Mouse (Mus musculus): ENCODE data around the gene Mettl26. TPM values are rescaled to one million over a fixed set of nuclear protein-coding genes. Genes with fewer than 3 reads are reported as not detected.

Gene Mettl26
- total RNA-seq, 1 experiment from 2014 or later: 15.9 TPM

DNA sequence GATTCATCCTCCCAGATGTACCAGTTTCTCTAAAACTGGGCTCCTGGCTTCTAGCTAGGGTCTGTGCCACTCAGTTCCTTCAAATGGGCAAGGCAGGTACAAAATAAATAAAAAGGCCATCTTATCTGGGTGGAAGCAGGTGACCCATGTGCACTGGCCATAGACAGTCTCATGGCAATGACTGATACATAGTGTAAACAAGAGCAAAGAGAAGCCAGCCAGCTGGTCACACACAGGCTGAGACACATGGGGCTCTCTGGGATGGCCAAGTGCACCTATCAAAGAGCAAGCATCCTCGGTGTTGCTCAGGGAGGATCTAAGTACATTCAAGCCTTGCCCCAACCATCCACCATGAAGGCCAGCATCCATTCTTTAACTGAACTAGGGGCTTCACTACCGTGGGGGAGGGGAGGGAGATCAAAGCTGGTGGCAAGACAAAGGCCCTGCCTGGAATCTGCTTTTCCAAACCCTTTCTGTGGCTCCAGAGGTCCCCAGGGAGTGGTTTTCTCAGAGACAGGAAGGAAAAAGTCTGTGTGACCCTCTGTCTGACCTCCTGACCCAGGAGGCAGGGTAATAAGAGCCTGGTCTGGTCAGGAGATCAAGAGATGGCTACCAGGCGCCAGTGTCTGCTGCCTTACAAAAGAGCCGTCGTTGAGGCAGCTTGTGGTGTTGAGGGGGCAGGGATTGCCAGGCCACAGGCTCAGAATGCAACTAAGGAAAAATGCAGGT is 6.2 kb downstream of the Mettl26 start:
- no peak for ATAC-seq (replicated peaks; ENCODE audit: low read depth, poor library complexity, severe bottlenecking)

DNA sequence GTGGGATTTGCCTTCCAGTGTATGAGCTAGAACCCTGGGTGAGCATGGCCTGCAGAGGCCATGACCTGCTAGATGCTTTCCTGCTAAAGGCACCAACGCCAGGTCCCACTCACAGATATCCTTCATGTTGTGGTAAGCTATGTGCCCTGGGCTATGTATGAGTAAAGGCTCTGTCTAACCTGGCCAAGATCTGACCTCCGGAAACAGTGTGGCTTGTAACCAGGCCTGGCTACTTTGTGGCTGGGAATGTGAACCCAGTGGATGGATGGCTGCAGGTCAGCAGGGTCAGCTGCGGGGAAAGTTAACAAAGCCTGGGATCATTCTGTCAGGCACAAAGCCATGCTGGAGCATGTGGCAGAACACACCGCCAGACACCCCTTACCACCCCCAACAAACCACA is 6.8 kb downstream of the Mettl26 start:
- ATAC-seq (replicated peaks; ENCODE audit: low read depth, poor library complexity, severe bottlenecking): no peak

DNA sequence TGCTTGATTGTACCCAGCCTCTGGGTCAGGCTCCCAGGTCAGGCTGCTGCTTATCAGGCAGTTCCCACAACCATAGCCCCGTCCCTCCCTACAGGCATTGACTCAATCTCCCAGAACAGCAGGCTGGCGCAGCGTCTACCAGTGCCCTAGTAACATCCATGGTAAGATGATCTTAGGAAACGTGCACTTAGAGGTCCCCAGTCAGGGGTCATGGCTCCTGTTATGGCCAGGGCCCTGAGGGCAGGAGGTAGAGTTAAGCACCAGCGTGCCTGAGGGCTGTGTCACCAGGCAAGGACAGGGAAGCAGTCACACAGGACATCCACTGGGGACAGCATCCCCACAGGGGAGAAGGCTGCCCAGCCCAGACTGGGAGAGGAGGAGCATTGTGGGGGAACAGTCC is 7.4 kb downstream of the Mettl26 start:
- ATAC-seq (replicated peaks; ENCODE audit: low read depth, poor library complexity, severe bottlenecking): no peak

DNA sequence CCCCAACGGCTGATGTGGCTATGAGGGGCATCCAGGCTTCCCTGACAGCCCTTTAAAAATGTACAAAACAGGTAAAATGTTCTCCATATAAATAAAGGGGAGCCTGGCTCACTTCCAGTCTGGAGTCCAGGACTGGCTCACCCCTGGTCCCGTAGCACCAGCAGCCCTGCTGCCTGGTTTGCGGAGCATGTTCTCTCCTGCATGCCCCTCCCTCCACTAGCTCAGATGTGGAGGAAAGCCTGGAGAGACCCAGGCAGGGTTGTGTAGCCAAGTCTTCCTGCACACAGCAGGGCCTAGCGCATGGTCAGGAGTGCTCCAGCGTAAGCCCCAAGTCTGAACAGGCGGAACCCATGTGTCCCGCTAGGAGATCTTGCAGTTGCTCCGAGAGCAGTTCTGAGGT is 8.4 kb downstream of the Mettl26 start:
- ATAC-seq (replicated peaks; ENCODE audit: low read depth, poor library complexity, severe bottlenecking): no peak

DNA sequence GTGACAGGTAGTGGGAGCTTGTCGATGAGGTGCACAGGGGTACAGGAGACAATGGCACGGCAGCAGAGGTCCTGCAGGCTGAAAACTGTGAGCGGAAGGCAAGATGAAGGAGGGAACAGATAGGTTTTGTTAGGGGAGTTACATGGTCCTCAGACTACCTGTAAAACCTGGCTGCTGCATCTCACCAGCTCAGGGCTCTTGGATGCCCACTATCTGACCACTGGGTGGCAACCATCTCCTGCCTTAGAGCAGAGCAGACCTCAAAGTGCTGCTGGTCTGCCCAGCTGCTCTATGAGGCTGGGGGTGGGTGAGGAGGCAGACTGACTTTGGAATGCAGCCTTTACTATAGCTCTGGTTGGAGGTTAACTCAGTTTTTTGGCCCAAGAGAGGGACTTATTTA is 8.9 kb downstream of the Mettl26 start:
- no peak for ATAC-seq (replicated peaks; ENCODE audit: low read depth, poor library complexity, severe bottlenecking)

DNA sequence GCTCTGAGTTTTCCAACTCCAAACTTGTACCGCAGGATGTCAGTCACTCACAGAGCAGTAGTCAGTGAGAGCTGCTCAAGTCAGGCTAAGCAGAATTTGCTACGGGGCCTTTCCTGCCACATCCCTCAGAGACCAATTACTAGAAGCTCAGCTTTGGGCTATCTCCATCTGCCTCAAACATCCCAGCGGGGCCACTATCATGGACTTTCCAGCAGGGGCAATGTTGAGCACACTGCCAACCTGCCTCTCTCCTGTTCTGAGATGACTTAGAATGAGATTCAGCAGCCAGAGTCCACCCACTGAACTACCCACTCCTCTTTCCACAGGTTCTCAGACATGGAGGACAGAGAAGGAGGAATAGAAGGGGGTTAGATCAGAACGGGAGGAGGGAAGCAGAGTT is 10.8 kb downstream of the Mettl26 start:
- peak; percentile 84 for ATAC-seq (replicated peaks; ENCODE audit: low read depth, poor library complexity, severe bottlenecking)

DNA sequence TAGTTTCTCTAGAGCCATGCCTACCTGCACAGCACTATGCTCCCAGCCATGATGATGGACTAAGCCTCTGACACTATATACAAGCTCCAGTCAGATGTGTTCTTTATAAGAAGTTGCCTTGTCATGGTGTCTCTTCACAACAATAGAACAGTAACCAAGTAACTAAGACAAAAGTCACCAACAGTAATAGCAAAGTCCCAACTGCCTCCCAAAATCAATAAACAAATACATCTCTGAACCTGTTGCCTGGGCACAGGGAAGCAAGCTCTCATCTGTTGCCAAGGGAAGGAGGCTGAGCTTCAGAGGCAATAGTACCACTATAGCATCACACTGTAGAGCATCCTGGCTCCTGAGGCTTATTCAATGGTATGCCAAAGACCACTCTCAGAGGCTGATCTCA is 11.9 kb downstream of the Mettl26 start:
- ATAC-seq (replicated peaks; ENCODE audit: low read depth, poor library complexity, severe bottlenecking): no peak

DNA sequence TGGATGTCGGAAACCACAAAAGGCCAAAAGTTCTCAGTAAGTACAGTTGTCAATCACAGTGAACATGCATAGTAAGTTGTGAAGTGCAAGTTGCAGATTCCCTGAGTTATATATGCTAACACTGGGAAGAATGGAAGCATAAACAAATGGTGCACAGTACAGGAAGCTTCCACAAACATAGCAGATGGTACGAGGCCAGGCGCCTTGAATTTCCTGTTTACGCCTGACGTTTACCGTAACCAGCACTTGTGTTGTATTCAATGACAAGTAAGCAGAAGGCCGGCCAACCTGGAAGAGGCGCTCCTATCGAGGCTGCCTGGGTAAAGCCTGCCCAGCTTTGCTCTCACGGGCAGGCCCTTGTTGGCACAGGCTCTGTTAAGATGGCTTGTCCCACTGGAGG is 12.6 kb downstream of the Mettl26 start:
- ATAC-seq (replicated peaks; ENCODE audit: low read depth, poor library complexity, severe bottlenecking): no peak

DNA sequence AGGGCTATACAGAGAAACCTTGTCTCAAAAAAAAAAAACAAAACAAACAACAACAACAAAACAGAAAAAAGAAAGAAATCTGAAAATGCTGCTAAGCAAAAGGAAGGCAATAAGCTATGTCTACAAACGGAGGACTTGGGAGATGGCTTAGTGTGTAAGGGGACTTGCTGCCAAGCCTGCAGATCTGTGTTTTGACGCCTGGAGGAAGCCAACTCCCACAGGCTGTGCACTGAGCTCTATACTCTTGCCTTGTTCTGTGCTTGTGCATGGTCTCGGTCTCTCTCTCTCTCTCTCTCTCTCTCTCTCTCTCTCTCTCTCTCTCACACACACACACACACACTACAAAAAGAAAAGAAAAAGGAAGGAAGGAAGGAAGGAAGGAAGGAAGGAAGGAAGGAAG is 14.0 kb downstream of the Mettl26 start:
- no peak for ATAC-seq (replicated peaks; ENCODE audit: low read depth, poor library complexity, severe bottlenecking)

DNA sequence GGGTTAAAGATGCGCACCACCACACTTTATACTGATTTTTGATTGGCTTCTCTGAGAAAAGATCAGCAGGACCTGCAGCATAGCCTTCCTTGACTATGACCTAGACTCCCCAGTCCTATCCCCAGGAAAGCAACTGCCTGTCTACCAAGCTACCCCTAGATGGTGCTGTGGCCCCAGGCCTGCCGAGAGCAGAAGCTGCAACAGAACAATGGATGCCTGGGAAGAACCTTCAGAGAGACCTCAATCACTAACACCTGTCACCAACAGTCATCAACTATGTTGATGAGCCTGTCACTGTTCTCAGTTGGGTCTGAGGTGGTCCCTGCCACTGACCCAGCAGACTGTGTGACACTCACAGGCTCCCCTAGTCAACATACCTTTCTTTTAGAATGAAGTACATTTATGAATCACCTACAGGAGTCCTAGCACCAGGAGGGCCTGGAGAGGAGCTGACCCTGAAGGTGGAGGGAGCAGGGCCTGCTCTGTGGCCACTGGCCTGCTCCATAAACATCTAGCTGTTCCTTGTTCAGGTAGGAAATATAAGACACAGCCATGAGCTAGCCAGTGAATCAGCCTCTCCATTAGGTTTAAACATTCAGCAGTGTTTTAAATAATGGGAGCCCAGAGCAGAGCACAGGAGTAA is 19.2 kb downstream of the Mettl26 start:
- ATAC-seq (replicated peaks; ENCODE audit: low read depth, poor library complexity, severe bottlenecking): peak; percentile 95

DNA sequence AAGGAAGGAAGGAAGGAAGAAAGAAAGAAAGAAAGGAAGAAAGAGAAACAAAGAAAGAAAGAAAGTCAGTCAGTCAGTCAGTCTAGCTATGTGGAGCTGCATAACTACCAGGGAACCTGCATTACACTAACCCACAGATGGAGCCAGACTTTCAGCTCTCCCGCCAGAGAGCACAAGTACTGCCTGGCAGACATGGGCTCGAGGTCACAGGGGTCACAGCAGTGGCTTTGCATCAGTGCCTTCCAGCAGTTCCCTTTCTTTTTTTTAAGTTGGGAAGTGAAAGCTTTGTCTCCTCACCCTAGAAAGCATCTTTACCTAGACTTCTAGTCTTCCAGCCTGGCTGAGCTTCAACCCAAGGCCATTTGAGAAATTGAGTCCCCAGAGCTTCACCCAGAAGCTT is 20.5 kb downstream of the Mettl26 start:
- ATAC-seq (replicated peaks; ENCODE audit: low read depth, poor library complexity, severe bottlenecking): no peak

DNA sequence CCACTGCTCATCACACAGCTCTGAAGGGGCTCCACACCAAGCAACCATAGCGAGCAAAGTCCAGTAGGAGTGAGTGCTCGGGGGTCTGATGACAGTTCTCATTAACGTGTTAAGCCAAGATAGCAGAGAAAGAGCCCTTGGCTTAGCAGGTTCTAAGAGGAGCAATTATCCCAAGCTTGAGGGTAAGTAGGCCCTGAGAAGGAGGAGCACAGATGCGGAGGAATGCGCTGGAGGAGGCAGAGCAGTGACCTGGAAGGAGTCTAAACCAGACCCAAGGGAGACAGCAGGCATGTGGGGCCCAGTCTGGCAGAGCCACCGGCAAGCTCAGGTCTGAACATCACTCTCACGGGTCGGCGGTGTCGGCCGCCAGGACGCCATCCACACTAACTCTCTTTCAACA is 21.0 kb downstream of the Mettl26 start:
- no peak for ATAC-seq (replicated peaks; ENCODE audit: low read depth, poor library complexity, severe bottlenecking)

DNA sequence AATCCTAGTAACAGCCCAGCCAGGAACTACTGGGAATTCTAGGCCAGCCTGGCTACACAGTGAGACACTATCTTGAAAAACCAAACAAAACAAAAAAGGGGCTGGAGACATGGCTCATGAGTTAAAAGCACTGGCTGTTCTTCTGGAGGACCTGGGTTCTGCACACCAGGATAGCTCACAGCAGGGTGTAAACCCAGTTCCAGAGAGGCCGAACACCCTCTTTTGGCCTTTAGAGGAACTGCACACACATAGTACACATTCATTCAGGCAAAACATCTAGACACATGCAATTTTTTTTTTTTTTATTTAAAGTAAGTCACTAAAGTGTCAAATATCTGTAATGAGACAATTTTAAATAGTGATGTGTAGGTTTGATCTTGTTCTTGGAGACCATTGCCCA is 25.3 kb downstream of the Mettl26 start:
- ATAC-seq (replicated peaks; ENCODE audit: low read depth, poor library complexity, severe bottlenecking): no peak

DNA sequence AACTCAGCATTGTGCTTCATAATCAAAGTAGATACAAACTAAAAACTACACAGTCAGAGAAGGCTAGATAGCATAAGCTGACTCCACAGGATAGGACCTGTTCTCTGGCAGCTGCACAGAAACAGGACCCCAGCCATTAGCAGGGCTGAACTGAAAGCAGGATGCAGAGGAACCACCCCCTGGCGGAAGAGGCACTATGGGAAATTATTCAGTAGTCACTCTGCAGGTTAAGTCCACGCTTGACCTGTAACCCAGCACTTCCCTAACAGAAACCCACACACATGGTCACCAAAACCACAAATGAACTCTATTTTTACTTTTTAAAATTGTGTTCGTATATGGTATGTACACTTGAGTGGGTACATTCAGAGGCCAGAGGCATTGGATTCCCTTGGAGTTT is 28.2 kb downstream of the Mettl26 start:
- ATAC-seq (replicated peaks; ENCODE audit: low read depth, poor library complexity, severe bottlenecking): no peak

DNA sequence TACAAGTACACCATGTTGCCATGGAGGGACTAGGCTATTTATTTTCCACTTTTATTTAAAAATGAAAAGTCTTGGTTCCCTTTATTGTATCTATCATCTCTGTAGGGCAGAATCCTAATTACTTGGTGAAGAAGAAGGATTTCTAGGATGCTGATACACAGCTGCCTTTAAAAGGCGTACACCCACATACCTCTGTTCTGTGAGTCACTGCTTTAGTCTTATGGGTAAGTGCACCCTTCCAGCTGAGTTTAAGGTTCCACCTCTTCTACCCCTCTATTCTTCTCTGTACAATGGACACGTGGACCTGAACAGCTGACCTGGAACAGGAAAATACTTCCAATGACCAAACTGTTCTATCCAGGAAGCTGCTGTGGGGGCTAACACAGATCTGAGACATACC is 32.8 kb downstream of the Mettl26 start:
- ATAC-seq (replicated peaks; ENCODE audit: low read depth, poor library complexity, severe bottlenecking): no peak

DNA sequence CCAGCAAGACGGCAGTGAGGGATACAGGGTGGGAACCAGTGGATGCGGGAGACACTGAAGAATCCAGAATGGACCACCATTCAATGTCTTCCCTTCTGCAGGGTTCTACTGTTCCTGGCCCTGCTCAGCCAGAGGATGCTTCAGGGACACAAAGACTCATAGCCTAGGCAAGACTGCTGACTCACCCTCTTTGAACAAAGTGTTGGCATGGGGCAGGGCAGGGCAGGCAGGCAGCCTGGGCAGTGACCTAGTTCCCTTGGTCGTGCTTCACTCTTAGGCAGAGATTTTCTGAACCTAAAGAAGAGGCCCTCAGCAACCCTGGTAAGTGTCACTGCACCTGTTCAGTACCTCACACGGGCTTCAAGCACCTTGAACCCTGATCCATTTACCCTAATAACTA is 36.9 kb downstream of the Mettl26 start:
- ATAC-seq (replicated peaks; ENCODE audit: low read depth, poor library complexity, severe bottlenecking): peak; percentile 43; the same call in 1 of the 2 replicates

DNA sequence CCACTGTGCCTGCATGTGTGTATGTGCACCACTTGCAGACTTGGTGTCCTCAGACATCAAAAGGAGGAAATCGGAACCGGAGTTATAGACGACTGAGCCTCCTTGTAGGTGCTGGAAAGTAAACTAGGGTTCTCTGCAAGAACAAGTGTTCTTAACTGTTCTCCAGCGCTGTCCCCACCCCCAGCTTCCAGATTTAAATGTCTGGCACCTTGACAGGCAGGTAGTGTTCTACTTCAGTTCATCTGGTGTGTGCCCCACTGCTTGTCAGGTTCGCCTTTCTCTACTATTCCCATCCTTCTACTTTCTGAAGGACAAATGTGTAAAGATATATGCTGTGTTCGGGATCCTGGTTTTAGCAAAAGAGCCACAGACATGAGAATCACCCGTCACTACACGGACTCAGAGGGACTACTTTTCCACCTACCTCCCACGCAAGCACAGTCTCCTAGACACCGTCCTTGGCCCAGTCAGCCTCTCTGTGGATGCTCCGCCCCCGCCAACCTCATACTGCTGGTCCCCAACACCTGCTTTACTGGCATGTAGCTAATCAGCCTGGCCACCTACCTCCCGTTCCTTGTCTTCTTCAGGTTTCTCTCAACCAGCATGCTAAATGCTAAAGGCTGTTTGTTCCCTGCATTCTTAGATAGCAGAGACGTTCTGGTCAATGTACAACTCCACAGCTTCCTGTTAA is 38.5 kb downstream of the Mettl26 start:
- ATAC-seq (replicated peaks; ENCODE audit: low read depth, poor library complexity, severe bottlenecking): no peak

DNA sequence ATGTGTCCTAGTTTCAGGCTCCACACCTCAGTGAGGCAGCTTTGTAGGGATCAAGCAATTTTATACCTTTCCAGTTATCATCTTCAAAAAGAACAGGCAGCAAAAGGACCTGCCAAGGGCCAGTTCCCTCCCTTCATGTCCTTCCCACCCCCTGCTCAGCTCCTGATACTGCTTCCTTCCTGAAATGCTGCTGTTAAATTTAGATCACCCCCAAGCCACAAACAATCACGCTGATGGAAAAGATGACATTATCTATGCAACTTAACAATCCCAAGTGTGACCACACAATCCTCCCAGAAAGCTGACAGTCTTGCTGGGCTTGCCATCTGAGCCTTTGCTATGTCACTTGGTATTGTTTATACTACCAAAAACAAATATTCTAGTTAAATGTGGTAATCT is 39.0 kb downstream of the Mettl26 start:
- peak; percentile 71 for ATAC-seq (replicated peaks; ENCODE audit: low read depth, poor library complexity, severe bottlenecking)

DNA sequence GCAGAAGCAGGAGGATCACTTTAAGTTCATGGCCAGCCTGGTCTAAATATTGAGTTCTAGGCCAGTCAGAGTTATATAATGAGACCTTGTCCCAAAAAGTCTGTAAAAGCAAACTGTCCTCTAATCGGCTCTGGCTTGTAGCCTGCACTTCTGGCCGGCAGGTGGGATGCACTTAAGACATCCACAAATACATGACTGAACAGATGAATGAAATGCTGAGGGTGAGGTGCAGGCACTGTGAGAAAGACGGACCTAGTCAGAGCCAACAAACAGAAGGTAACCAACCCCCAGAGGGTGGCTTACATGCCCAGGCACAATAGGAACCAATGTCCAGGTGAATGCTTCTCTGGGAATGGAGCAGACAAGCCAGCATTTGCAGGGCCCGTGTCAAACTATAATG is 39.4 kb downstream of the Mettl26 start:
- no peak for ATAC-seq (replicated peaks; ENCODE audit: low read depth, poor library complexity, severe bottlenecking)

DNA sequence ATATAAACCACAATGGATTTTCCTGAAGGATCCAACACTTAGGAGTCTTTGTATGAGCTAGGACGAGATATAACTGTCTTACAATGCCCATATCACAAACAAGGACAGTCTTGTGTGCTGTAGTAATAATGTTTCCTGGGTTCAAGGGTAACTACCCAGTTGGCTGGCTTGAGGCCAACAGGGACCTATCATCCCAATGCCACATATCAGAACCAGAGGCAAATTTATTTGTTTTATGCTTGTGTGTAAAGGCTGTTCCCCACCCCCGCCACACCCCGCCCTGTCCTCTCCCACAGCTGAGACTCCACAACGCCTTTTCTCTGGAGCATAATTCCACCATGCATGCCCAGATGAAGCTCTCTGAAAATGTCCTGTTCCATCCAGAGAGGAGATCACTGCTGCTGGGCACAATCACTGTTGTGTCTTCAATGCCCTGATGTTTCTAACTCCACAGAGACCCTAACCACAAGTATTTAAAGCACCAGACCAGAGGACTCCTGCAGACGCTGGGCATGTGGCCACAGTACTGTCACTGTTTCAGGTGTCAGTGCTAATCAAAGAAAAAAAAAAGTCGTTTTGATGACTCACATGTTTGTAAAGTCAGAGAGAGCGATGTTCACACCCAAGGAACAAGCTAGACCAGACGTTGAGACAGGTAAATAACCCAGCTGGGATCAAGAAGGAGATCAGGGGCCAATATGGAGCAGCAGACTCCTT is 42.2 kb downstream of the Mettl26 start:
- ATAC-seq (replicated peaks; ENCODE audit: low read depth, poor library complexity, severe bottlenecking): no peak

All from common myeloid progenitor, adult 5-6 weeks (primary cell).